Mouse (Mus musculus) retina, postnatal 1 day (tissue): ENCODE results near the gene Ldlrad1.
A peak's percentile ranks its signal among the peaks of the same experiment; 100 is the strongest.

Source experiments
- DNase-seq: peaks from one replicate; pipeline ENCODE4 v3.0.0-alpha.2; 2012

Gene Ldlrad1

DNA sequence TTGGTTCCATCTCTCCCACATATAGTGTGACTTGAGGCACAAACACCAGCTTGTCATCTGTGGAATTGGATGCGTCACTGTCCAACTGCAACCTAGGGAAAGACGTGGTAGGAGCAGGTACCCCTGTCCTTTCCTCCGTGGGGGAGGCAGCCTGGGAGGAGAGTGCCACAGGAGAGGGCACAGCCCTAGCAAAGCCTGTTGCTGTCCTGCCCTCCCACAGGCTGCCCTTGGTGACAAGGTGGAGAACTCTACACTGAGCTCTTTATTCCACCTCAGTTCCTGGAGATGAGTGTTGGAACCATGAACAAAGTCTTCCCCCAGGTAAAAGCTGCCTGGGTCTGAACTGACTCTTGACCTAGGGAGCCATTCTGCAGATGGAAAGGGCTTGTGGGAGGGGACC, at the start of gene Ldlrad1:
Gene Ldlrad1, plus strand, starts transcription at position 301 of the 400 bp plus-strand sequence.
- no peak for DNase-seq

DNA sequence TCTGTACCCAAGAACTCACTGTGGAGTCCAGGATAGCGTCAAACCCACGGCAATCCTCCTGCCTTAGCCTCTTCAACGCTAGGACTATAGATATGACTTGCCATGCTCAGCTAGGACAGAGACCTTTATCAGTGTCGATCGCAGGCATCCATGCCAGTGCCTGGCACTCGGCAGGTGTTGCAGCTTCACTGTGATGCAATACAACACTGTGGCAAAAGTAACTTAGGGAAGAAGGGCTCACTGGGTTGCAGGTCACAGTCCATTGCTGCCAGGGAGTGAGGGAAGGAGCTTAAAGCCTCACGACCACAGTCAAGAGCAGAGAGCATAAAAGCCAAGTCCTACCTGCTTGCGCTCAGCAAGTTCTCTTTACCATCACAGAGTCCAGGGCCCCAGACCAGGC, 48.8 kb upstream of the Ldlrad1 start:
- DNase-seq, result no peak

DNA sequence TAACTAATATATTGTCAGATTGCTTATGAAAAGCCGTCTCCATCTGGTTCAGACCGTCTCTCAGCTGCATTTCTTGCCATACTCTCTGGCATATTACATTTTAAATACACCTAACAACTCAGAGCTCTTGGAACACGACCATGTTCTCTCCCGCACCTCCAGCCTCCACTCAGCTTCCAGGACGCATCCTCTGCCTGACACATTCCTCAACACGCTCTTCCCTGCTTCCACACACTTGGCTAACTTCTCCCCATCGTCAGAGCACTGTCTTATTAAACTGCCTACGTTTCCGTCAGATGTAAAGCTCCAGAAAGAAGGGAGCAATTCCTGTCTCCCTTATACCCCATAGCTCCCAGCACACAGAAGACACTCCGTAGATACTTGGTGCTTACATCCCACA, 45.6 kb upstream of the Ldlrad1 start:
- DNase-seq, result no peak

DNA sequence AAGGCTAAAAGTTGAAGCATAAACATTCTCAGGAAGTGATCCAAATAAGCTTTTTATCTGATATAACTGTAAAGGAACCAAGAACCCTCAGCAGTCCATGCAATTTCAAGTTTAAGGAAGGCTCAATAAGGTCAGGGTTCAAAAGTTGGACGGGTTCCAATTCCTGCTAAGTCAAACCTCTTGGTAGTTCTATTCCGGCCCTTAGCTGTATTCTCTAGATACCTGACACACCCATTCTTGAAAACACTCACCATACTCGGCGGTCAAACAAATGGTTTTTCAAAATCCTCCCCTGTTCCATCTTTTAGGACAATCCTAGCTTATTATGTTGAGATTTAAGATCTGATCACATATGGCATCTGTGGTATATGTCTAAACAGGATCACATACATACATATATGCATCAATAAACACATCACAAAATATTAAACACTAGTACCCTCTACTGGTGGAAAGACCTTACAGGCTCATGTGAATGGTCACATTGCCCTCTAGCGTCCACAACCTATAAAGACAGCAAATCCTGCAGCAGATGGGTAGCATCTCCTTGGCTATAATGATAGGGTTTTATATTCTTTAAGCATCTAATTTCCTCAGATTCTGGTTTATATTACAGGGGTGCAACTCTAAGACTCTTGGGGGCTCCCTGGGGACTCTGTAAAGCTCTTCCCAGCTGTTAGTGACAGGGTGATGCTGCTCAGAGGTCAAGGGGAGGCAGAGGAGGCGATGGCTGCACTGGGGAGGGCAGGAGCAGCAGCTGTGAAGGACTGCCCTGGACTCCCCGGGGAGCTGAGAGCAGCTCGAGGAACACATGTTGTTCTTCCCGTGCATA, 45.0 kb upstream of the Ldlrad1 start:
- peak; percentile 90 for DNase-seq

DNA sequence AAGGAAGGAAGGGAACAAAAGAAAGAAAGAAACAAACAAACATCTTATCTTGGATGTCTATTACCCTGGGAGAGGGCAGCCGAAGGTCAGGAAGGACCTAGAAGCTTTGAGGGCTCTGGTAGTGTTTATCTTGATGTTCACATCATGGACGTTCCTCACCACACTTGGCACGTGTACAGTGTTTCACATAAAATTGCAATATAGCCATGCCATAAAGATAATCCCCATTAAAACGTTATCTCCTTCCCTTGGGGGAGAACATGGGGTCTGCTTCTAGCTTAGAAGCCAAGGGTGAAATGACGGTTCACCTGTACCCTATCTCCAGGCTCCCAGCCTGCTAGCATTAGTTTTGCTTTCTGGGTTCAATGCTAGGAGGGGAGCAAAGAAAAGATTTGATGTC, 42.3 kb upstream of the Ldlrad1 start:
- no peak for DNase-seq

DNA sequence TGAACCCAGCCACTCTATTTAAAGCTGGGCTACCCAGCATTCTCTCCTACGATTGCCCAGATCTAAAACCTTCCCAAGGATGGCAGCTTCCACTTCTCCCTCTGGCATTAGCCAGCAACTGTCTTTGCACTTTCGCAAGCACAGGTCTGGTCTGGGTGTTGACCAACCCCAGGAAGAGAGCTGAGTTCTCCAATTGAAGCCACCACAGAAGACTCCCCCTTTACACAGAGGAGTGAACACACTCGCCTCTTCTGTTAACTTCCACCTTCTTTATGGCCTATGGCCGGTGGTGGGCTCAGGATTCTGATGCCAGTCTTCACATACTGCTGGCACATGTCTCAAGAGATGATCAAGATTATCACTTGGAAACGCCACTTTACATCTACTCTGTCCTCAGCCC, 41.2 kb upstream of the Ldlrad1 start:
- DNase-seq, result no peak

DNA sequence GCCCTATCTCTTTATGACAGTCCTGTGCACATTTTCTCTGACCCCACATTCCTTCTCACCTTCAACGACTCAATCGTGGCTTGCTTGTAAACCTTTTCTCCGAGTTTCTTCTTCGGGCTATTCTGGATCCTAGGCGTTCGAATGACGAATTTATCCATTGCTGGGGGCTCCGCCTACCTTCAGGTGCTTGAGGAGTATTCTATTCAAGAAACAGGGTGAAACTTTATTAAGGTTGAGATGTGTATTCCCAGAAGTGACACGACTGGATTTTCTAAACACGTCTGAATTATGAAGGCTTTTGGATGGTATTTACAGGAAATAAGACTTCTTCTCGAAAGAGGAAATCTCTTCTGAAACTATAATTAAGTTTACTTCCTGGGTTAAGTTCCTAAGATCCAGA, 31.5 kb upstream of the Ldlrad1 start:
- DNase-seq, result no peak

DNA sequence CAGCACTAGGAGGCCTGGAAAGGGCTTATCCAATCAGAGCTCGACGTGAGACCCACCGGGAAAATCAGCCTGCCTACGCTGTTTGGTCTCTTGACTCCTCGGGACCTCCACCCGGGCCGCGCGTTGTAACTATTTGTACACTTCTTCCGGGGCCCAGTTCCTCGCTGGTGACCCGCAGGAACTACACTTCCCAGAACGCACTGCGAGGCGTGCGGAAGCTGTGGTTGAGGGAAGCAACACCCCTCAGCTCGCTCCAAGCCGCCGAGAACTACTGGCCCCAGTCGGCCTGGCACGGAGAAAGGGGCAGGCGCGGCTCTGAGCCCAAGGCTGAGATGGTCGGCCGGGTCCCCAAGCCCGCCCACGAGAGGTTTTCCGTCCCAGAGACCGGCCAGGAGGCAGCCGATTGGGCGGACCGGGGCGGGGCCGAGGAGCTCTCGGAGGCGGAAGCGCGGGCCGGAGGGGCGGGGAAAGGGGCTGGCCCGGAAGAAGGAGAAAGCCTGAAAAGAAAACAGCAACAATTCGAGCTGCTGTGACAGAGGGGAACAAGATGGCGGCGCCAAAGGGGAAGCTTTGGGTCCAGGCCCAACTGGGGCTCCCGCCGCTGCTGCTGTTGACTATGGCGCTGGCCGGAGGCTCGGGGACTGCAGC, 30.7 kb upstream of the Ldlrad1 start, which contains the start of gene Tmem59:
Gene Tmem59, plus strand, starts transcription at position 218 of the 648 bp plus-strand sequence.
- DNase-seq, result peak; percentile 97

DNA sequence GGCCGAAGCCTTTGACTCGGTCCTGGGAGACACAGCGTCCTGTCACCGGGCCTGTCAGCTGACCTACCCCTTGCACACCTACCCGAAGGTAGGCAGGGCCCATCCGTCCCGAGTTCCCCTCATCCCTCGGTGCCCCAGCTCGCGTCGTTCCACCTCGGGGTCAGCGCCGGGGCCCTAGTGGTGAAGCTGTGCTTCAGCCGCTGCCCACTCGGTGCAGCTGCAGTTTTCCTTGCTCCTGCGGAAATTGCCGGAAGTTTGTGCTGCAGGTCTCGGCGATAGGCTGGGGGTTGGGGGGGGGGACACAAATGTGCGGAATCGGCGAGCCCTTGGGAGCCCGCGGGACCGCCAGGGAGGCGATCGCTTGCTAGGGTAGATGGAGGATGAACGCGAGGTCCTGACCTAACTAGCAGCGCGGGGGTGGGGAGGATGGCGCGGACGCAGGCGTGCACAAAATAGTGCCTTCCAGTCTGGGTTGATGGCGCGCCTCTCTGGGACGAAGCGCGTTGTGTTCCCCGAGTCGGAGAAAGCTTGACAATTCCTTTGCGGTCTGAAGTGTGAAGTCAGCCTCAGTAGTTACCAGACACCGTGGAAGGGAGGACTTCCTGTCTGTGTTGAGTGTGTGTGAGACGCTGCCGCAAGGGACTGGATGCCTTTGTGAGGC, 30.0 kb upstream of the Ldlrad1 start, which contains the start of gene Tceanc2:
Gene Tceanc2, minus strand, starts transcription at position 287 of the 661 bp plus-strand sequence.
- DNase-seq, result peak; percentile 57

DNA sequence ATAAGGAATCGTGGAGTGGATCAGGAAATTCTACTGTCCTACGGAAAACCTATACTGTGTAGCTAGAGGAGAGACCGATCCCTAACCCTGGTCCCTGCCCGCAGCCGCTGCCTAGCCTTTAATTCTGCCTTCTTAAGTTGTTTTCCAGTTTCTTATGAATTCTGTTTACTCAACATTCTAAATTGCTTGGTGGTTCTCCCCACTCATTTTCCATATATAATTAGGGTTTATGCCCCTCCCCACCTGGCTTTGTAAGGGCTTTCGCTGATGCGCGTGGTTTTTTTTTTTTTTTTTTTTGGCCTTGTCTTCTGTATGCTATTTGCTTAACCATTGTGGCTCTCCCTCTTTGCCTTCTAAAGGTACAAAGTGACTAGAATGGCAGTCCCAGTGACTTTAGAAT, 29.4 kb upstream of the Ldlrad1 start:
- peak; percentile 15 for DNase-seq

DNA sequence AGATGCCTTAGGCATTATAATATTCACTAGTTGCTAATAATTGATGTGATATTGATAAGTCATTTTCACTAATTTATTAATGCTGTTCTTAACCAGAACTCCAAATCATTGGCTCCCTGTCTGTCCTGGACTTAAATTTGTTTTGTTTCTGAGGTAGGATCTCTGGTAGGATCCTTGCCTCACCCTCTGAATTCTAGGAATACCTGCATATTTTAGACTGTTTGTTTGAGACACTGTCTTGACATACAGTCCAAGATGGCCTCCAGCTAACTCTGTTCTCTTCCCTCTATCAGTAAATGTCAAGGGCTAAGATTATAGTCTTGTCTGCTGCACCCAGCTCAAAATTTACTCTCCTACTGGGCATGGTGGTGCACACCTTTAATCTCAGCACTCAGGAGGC, 28.2 kb upstream of the Ldlrad1 start:
- no peak for DNase-seq

DNA sequence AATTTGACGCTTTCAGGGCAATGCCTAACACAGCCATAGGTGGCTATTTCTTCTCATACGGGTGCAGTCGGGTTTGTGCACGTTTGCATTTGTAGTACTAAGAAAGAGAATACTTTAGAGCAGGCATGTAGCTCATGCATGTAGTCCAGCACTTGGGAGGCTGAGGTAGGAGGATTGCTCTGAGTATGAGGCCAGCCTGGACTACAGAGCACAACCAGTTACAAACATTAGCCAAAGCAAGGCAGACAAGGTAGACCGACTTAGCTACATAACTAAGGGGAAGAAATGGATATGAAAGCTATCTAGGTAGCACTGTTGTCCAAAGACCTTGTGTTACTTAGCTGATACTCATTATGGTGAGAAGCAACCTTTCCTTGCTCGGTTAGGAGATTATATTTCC, 27.1 kb upstream of the Ldlrad1 start:
- DNase-seq, result no peak

DNA sequence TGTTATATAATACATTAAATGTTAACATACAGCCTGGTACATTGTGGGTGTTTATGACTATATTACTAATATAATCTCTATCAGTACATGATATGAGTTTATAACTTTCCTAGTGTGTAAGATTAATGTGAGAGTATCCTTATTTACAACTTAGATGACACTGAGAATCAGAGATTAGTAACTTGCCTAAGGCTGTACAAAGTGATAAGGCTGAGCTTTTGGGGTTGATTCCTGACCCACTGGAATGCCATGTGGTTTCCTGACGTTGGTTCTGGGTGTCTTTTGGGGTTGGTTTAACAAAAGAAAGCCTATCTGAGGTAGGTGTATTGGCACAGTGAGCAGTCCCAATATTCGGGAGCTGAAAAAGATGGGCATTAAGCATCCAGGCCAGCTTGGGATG, 26.2 kb upstream of the Ldlrad1 start:
- no peak for DNase-seq

DNA sequence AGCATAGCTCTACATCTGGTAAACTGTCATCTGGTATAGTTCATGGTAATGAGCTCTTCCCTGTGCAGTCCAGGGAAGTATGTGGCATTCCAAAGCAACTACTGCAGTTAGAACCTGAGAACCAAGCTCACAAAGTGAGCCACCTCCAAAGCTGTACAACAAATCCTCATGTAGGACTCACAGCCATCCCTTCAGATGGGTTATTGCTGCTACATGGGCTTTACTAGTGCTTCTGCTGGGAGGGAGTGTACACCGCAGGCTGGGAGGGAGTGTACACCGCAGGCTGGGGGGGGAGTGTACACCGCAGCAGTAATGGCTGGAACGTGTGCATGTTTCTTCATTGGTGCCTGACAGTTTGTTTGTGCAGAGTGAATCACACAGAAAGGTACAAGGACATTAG, 25.8 kb upstream of the Ldlrad1 start:
- no peak for DNase-seq

DNA sequence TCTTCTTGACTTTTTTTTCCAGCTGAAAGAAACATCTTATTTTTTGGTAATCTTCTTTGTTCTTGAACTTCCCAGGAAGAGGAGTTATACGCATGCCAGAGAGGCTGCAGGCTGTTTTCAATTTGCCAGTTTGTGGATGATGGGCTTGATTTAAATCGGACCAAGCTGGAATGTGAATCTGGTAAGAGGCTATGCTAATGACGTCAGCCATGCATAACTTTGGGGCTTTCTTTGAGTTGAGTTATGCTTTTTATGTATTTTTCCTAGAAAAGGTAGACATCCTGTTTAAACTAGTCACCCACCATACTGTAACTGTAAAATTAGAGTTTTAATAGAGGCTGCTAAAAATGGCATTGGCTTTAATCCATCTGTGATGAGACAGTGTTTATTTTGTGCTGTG, 23.3 kb upstream of the Ldlrad1 start:
- DNase-seq, result no peak

DNA sequence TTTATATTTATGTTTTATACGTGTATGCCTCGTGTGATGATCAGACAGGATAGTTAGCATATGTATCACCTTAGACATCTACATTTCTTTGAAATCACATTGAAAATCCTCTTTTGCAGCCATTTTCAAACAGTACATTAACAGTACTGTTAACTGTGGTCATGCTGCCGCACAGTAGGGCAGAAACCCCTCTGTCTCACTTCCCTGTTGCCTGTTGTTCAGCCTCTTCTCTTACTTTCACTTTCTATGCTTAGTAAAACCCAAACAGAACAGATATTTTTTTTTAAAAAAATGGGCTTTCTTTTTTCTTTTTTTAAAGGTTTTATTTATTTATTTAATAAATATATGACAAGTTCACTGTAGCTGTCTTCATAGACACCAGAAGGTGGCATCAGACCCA, 15.1 kb upstream of the Ldlrad1 start:
- no peak for DNase-seq

DNA sequence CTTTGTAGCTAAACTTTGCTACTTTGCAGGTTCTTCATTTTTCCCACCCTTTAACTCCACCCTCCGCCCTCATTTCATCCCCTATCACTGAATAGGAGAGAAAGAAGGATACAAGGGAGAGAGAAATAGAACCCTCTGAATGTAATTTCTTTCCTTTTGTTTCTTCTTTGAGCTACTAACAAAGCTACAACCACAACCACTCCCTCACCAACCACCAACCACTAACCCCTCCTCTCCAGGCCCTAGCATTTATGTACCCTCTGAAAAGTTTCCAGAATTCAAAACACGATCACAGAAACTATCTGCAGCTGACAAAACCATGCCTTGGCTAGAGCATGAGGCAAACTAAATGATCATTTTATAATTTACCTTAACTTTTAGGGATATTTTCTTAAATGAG, 12.5 kb upstream of the Ldlrad1 start:
- DNase-seq, result no peak

DNA sequence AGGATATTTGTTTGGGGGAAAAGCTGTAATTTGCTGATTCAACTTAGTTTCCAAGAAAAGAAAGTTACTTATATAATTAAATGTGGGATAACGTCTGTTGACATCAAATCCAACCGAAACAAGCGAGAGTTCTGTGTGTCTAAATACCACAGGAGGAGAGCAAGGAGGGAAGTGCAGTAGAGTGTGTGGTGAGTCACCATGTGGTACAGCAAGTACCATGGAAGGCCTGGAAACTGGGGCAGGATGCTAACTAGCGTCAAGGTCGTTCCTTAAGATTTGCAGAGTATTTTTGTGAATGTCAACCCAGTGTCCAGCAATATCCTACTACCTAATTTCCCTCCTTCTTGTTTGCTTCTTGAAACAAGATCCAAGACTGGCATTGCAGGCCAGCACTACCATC, 10.9 kb upstream of the Ldlrad1 start:
- no peak for DNase-seq

DNA sequence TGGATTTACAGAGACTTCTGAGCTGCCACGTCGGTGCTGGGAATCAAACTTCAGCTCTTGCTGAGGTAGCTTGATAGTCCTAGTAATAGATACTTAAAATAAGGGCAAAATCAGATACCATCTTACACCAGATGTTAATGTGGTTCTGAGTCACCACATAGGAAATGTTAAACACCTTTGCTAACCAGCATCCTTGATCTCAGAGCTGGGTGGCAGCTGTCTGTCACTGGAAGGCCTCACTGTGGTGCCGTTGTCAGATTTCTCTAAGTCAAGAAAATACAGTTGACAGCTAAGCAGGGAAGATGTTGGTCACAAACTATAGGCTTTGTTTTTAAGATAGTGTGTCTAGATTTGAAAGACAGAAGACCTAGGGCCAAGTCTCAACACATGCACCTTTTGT, 7.2 kb upstream of the Ldlrad1 start:
- DNase-seq, result no peak

DNA sequence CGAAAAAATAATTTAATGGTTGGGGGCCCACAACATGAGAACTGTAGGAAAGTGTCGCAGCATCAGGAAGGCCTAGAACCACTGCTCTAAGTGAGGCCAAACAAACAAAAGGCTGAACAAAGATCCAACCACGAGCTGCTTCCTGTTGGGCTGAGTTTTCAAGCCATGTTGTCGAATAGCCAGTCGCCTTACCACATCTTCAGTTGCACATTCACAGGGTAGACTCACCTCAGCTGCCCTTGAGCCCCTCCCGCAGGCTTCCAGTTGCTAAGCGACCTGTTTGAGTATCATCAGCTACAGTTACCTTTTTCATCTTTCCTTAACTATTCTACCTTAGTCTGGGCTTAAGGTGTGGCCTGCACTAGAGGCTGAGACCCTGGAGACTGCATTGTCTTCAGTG, 6.0 kb upstream of the Ldlrad1 start:
- no peak for DNase-seq

DNA sequence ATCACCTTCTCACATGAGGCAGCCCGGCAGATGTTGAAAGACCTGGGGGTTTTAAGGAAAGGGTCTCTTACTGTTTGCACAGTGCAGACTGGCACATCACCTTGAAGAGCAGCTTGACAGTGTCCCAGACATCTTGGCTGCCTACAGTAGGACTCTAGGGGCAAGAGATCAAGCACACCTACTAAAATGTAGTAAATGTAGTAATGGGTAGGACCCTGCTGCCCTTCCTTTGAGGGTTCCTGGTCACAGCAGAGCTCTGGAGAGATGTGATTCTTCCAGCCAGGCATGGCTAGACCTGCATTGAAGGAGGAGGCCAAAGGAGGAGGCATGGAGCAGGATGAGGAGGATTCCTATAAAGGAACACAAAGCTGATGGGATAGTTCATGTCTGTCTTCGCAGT, 2.0 kb upstream of the Ldlrad1 start:
- no peak for DNase-seq

DNA sequence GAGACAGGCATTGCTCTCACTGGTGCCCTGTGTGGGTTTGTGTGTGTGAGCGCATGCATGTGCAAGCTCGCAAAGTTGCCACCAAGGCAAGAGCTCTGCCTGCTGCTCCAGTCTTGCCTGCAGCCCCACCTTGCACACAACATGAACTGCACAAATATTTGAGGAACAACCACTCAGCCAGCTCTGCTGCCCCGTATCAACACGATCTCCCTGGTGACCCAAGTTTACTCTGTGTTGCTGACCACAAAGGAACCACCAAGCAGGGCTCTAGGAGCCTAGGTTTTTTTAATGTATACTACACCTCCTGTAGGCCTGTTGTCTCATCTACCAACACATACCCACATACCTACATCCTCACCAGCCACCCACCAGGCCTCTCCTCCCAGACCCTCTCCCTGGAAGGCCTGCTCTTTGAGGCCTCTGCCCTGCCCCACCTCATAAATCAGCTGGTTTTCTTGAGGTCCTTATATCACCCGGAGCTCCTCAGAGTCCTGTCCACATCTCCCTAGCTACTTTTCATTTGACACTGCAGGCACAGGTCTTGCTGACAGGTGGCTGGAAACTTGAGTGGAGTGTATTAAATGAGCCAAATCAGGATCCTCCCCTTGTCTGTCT, 1.6 kb downstream of the Ldlrad1 start:
- DNase-seq, result no peak

DNA sequence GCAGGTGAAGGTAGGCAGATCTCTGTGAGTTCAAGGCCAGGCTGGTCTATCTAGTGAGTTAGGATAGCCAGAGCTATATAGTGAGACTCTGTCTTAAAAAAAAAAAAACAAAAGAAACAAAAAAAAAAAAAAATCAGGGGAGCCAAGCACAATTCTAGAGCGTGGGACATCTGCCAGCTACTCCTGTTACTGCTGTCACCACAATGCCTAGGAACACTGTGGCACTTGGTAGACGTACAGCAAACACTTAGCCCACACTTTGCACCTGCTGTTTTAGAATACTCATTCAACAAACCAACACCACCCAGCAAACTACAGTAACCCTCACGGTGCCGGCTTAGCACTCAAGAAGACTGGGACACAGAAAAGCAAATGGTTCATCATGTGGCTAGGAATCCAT, 2.5 kb downstream of the Ldlrad1 start:
- no peak for DNase-seq

DNA sequence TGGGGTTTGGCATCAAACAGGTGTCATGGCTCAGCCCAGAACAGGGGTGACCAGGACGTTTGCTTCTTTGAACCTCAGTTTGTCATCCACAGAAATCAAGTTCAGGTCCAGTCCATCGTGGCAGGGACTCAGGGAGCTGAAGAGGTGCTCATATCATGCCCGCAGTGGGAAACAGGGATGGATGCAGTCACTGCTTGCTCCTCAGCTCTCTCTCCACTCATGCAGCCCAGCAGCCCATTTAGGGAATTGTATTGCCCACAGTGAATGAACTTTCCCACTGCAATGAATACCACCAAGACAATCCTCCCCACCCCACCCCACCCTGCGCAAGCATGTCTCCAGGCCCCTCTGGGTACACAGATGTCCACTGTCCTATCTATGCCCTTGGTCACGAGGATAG, 3.0 kb downstream of the Ldlrad1 start:
- DNase-seq, result no peak
